Mouse (Mus musculus) hindbrain, embryonic 15.5 days (tissue): ENCODE measurements around the gene Mapk8ip2. TPM values are rescaled to one million over a fixed set of nuclear protein-coding genes. Genes with fewer than 3 reads are reported as not detected.

ENCODE experiments used
- ATAC-seq: fragments of 200-750 bp; cut with Nextera tagmentation; 2 replicates; pipeline ENCODE4 v1.8.0; 2017; ENCODE audit warnings: low read depth, moderate number of reproducible peaks, moderate TSS enrichment; ENCODE audit not compliant: low FRiP score
- H3K27ac ChIP-seq: fragments of 300-500 bp; sonication (generic); replicated peaks from 2 replicates; pipeline ENCODE4 v1.5.1; 2015; ENCODE audit warnings: mild to moderate bottlenecking, inconsistent platforms
- H3K27me3 ChIP-seq: fragments of 300-500 bp; sonication (generic); 2 replicates; pipeline ENCODE4 v1.6.1; 2015; ENCODE audit warnings: control low read depth, inconsistent platforms
- H3K36me3 ChIP-seq: fragments of 300-500 bp; sonication (generic); 2 replicates; pipeline ENCODE4 v1.6.1; 2015; ENCODE audit warnings: control low read depth, inconsistent platforms
- H3K4me1 ChIP-seq: fragments of 300-500 bp; sonication (generic); replicated peaks from 2 replicates; pipeline ENCODE4 v1.6.1; 2015; ENCODE audit warnings: control low read depth, inconsistent platforms
- H3K4me2 ChIP-seq: fragments of 300-500 bp; sonication (generic); 2 replicates; pipeline ENCODE4 v1.6.1; 2015; ENCODE audit warnings: moderate library complexity, mild to moderate bottlenecking, inconsistent platforms
- H3K4me3 ChIP-seq: fragments of 300-500 bp; sonication (generic); 2 replicates; pipeline ENCODE4 v1.5.1; 2015; ENCODE audit warnings: mild to moderate bottlenecking, inconsistent platforms
- H3K9ac ChIP-seq: fragments of 300-500 bp; sonication (generic); 2 replicates; pipeline ENCODE4 v1.6.1; 2015; ENCODE audit warnings: inconsistent platforms
- H3K9me3 ChIP-seq: fragments of 300-500 bp; sonication (generic); 2 replicates; pipeline ENCODE4 v1.6.1; 2016; ENCODE audit warnings: control low read depth, inconsistent platforms
- WGBS: fragments of 180-500 bp; shearing (Covaris S2); methylation state at CpG from one replicate; pipeline ENCODE4 v1.1.7; 2015; 5-methylcytosine and 5-hydroxymethylcytosine counted together
- polyA plus RNA-seq: library from polyadenylated mRNA; unstranded; fragments of >200 nt; fragmentation: Nextera tagmentation; extraction: Ambion mirVana; gene quantifications from 2 replicates; pipeline ENCODE4 v1.2.1, GENCODE M21; 2015

The Mapk8ip2 gene
- polyA plus RNA-seq, 1 experiment from 2014 or later, result 87.6 TPM

DNA sequence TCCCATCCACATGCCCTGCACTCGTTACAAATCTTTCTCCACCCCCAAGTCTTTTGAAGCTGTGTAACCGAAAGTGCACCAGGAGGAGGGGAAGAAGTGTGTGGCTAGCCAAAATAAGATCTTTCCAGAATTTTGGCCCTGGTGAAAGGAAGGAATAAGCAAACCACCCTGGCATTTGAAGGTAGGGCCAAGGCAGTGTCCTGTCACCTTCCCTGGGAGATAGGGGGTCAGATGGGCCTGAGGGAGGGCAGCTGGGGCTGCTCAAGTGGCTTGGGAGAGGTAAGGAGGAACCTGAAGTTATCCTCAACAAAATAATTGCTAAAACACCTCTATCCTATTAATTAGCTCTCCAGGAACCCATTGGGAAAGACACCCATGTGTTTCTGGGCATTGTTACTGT, 43.1 kb downstream of the Mapk8ip2 start:
- H3K27ac ChIP-seq, result no peak overlapping the region

DNA sequence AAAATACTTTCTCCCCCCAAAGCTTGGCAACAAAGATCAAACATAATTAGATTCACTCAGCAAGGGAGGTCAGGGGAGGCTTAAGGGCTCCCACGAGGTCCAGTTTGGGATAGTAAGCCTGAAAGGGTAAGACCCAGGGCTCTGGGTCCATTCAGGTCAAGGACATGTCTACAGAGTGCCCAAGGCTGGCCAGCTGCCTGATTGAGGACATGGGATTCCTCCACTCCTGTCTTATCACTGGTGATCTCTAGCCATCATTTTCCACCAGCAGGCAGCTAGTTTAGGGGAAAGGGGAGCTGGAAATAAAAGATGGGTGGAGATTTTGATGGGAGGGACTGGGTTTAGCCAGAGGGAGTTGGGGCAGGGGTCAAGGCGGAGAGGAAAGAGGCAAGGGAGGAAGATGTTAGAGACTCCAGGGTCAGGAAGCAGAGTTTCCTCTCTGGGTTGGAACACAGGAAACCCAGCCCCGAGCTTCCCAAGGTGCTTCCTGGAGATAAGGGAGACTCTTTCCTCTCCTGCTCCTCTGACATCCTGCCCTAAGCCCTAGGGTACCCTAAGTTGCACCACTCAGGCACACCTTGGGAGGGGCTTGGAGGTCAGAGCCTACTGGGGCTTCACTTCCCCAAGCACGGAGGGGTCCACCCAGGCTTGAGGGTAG, 43.8 kb downstream of the Mapk8ip2 start:
- no peaks in the 10 kb centered on the region for H3K9me3 ChIP-seq
- no peaks in the 10 kb centered on the region for H3K36me3 ChIP-seq
- WGBS, result 36% methylated on average over 4 of the region's 4 CpGs
- H3K27ac ChIP-seq, result no peak overlapping the region
- ATAC-seq, result peak; percentile 1; the same call in 1 of the 2 replicates
- peak overlapping the region; percentile 64; the same call in 1 of the 2 replicates for H3K4me3 ChIP-seq
- 0 out of 2 replicates have a peak, but pooled peaks cover 3% of the 10 kb centered on the region for H3K27me3 ChIP-seq
- peak overlapping the region; percentile 96; the same call in 1 of the 2 replicates for H3K4me2 ChIP-seq
- peaks cover 36% of the 10 kb centered on the region for H3K4me1 ChIP-seq
- no peak overlapping the region for H3K9ac ChIP-seq

More for the DNA sequence above, 43.1 kb downstream of the Mapk8ip2 start:
- H3K27me3 ChIP-seq, result 0 out of 2 replicates have a peak, but pooled peaks cover 3% of the 10 kb centered on the region
- 34% methylated on average over 2 of the region's 2 CpGs for WGBS
- no peaks in the 10 kb centered on the region for H3K9me3 ChIP-seq
- no peak overlapping the region for H3K9ac ChIP-seq
- no peak for ATAC-seq
- H3K4me3 ChIP-seq, result no peak overlapping the region
- H3K4me1 ChIP-seq, result peaks cover 36% of the 10 kb centered on the region
- H3K36me3 ChIP-seq, result no peaks in the 10 kb centered on the region
- no peak overlapping the region for H3K4me2 ChIP-seq

DNA sequence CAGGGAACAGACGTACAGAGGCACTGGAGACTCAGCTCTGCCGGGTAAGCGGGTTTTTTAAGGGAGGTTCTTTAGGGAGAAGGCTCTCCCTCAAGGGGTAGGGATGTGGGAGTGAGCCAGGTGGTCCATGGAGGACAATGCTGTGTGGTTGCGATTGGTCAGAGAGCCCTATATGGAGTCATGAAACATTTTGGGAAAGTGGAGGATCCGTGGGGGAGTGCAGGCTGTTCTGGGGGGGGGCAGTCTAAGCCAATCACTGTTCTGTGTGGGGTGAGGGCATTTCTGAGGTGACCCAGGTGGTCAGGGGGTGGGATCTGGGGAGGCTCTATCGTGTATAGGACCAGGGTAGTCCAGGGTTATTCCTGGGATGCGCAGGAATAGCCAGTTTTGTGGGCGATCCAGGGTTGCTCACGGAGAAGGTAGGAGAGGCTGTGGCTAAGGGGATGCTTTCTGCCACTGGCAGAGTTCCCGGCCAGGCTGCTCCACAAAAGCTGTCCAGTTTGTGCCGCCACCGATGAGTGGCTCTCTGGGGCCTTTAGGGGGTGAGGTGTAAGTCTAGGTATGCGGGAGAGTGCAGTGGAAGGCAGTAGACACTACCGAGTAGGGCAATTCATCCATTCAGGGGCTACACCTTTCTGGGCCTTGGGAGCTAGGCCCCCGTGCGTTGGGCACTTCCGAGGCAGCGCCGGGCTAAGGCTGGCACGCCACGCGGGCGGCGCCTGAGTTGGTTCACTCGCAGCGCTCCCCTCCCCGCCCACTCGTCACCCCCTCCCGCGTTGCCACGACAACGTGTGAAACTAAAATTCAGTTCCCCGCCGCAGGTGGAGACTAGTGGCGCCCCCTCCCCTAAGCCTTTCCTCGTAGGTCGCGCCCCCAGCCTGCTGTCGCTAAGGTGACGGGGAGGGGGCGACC, 44.6 kb downstream of the Mapk8ip2 start:
- WGBS, result 3% methylated on average over 40 of the region's 41 CpGs
- peak; percentile 19; the same call in 1 of the 2 replicates for ATAC-seq
- H3K27me3 ChIP-seq, result 0 out of 2 replicates have a peak, but pooled peaks cover 3% of the 10 kb centered on the region
- no peaks in the 10 kb centered on the region for H3K9me3 ChIP-seq
- peaks cover 36% of the 10 kb centered on the region for H3K4me1 ChIP-seq
- peaks cover 8% of the 10 kb centered on the region; the same call in 1 of the 2 replicates for H3K36me3 ChIP-seq
- H3K27ac ChIP-seq, result peak overlapping the region; percentile 88
- H3K4me2 ChIP-seq, result peak overlapping the region; percentile 96
- H3K9ac ChIP-seq, result peak overlapping the region; percentile 77
- peak overlapping the region; percentile 64 for H3K4me3 ChIP-seq

- H3K36me3 ChIP-seq, result peaks cover 15% of the 10 kb centered on the region
- H3K9me3 ChIP-seq, result no peaks in the 10 kb centered on the region
- peak; percentile 49 for ATAC-seq
- peak within 1 kb of the TSS; percentile 77 for H3K9ac ChIP-seq
- WGBS, result under 1% methylated on average over 31 of the region's 72 CpGs
- peak within 1 kb of the TSS; percentile 64 for H3K4me3 ChIP-seq
- peak within 1 kb of the TSS; percentile 88 for H3K27ac ChIP-seq
- peaks cover 36% of the 10 kb centered on the region for H3K4me1 ChIP-seq
- H3K27me3 ChIP-seq, result 0 out of 2 replicates have a peak, but pooled peaks cover 3% of the 10 kb centered on the region
- peak within 1 kb of the TSS; percentile 96 for H3K4me2 ChIP-seq
Measured at GRCm38 (mm10) chr15:89498961-89499688, 45.4 kb downstream of the Mapk8ip2 start, which contains the start of gene Shank3. Gene Shank3 (plus strand): TSS chr15:89499623.

DNA sequence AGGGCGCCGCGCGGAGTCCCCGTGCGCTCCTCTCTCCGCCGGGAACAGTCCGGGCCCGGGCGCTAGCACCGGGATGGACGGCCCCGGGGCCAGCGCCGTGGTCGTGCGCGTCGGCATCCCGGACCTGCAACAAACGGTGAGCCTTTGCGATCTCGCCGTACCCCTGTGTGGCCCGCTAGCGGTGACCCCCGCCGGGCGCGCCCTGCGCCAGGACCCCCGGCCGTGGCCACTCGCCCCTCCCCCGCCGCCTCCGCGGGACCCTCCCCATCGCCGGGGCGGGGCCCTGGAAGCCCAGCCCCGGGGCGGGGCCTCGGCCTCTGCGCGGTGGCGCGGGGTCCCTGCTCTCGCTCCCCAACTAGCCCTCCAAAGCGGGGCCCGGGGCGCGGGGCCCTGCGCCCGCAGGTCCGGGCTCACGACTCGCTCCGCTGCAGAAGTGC, 46.1 kb downstream of the Mapk8ip2 start:
- WGBS, result under 1% methylated on average over 39 of the region's 60 CpGs
- Histone ChIP-seq H3K9ac (peak overlapping the region; percentile 77), H3K4me1 (peaks cover 36% of the 10 kb centered on the region), H3K27ac (peak overlapping the region; percentile 88), H3K9me3 (no peaks in the 10 kb centered on the region), H3K4me3 (peak overlapping the region; percentile 64), H3K4me2 (peak overlapping the region; percentile 96), H3K36me3 (peaks cover 17% of the 10 kb centered on the region), H3K27me3 (0 out of 2 replicates have a peak, but pooled peaks cover 3% of the 10 kb centered on the region)
- ATAC-seq, result peak; percentile 70

DNA sequence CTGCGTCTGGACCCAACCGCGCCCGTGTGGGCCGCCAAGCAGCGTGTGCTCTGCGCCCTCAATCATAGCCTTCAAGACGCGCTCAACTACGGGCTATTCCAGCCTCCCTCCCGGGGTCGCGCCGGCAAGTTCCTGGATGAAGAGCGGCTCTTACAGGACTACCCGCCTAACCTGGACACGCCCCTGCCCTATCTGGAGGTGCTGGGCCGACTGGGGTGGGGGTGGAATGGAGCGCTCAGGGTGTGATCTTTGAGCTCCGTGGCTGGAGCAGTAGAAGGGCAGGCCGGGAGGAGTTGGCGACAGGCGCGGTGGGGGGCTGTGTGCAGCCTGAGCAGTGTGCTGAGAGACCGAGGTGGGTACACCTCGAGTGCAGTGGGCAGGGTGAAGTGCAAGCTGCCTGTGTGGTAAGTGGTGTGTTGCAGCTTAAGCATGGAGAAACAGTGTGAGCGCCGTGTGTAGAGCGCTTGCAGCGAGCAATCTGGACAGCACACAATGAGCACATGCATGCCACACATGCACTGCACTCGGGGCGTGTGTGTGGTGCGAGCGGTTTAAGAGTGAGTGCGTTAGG, 46.6 kb downstream of the Mapk8ip2 start:
- Histone ChIP-seq H3K9ac (peak overlapping the region; percentile 77), H3K9me3 (no peaks in the 10 kb centered on the region), H3K4me3 (peak overlapping the region; percentile 64), H3K36me3 (peaks cover 21% of the 10 kb centered on the region), H3K27ac (peak overlapping the region; percentile 88), H3K4me2 (peak overlapping the region; percentile 96), H3K4me1 (peaks cover 36% of the 10 kb centered on the region), H3K27me3 (0 out of 2 replicates have a peak, but pooled peaks cover 3% of the 10 kb centered on the region)
- WGBS, result under 1% methylated on average over 35 of the region's 35 CpGs
- peak; percentile 49 for ATAC-seq

- Histone ChIP-seq H3K27ac (no peak overlapping the region), H3K36me3 (peaks cover 25% of the 10 kb centered on the region), H3K4me1 (peaks cover 32% of the 10 kb centered on the region), H3K4me3 (no peak overlapping the region), H3K27me3 (0 out of 2 replicates have a peak, but pooled peaks cover 3% of the 10 kb centered on the region), H3K4me2 (peak overlapping the region; percentile 96), H3K9ac (no peak overlapping the region), H3K9me3 (no peaks in the 10 kb centered on the region)
- 85% methylated on average over 3 of the region's 3 CpGs for WGBS
- no peak for ATAC-seq
Measured at GRCm38 (mm10) chr15:89501321-89501720, 47.6 kb downstream of the Mapk8ip2 start.

DNA sequence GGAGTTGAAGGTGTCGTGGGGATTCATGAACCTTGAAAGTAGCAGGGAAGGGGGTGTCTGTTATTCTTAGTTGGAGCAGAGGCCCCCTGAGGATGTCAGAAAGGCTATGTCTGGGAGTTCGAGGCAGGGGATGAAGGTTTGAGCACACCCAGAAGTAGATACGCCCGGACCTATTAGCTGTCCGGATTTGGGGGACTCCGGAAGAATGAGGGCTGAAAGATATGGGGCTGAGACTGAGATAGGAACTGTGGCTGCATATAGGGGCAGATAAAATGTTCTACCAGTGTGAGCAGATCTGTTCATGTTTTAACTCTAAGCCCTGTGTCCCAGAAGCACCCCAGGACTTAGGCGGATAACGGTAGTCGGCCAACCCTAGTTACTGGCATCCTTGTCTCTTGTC, 51.1 kb downstream of the Mapk8ip2 start:
- Histone ChIP-seq H3K9me3 (no peaks in the 10 kb centered on the region), H3K4me1 (peaks cover 13% of the 10 kb centered on the region), H3K27me3 (0 out of 2 replicates have a peak, but pooled peaks cover 3% of the 10 kb centered on the region), H3K9ac (no peak overlapping the region), H3K36me3 (peaks cover 42% of the 10 kb centered on the region), H3K4me3 (no peak overlapping the region), H3K4me2 (no peak overlapping the region), H3K27ac (no peak overlapping the region)
- WGBS, result 95% methylated on average over 9 of the region's 9 CpGs
- ATAC-seq, result no peak

DNA sequence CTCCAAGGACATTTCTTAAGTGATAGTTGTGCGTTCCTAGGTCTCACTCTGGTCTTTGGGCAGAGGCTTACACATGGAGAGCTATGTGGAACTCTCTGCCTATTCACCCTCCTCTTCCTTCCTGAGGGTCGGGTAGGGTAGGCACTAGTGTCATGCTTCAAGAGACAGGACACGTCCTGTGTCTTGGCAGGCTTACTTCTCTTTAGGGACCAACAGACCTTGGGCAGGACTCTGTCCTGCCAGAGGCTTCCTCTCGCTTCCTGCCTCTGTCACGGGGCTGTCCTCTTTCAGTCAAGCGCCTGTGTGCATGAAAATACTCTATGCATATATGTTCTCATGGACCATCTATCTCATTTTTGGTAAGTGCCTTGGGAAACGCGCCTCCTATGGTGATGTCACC, 54.0 kb downstream of the Mapk8ip2 start:
- WGBS, result 91% methylated on average over 8 of the region's 8 CpGs
- Histone ChIP-seq H3K9ac (no peak overlapping the region), H3K27me3 (no peaks in the 10 kb centered on the region), H3K4me3 (no peak overlapping the region), H3K4me2 (no peak overlapping the region), H3K9me3 (no peaks in the 10 kb centered on the region), H3K4me1 (no peaks in the 10 kb centered on the region), H3K27ac (no peak overlapping the region), H3K36me3 (peaks cover 42% of the 10 kb centered on the region)
- no peak for ATAC-seq

DNA sequence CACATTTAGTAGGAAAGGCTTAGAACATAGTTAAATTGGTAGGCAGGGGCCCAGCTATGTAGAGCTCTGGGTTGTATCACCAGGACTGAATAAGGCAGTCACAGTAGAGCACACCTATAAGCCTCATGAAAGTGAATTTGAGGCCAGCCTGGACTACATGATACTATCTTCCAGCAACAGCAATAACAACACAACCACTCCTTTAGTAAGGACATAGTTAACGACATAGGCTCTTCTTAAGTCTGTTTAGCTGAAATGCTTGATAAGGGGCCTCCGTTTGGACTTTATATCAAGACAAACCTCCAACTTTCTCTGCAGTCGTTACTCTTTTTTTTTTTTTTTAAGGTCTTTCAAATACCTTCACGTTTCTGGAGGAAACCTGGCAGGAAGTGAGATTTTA, 59.0 kb downstream of the Mapk8ip2 start:
- WGBS, result 88% methylated on average over 4 of the region's 4 CpGs
- no peak for ATAC-seq
- no peaks in the 10 kb centered on the region for H3K27me3 ChIP-seq
- peaks cover 10% of the 10 kb centered on the region for H3K36me3 ChIP-seq
- no peak overlapping the region for H3K4me2 ChIP-seq
- no peaks in the 10 kb centered on the region for H3K9me3 ChIP-seq
- no peak overlapping the region for H3K9ac ChIP-seq
- no peak overlapping the region for H3K27ac ChIP-seq
- no peak overlapping the region for H3K4me3 ChIP-seq
- H3K4me1 ChIP-seq, result no peaks in the 10 kb centered on the region
